ENCODE assay signal across 8 mouse cellular contexts in genomic region chr11:45926640-45927082, GRCm38 (mm10). TPM values are rescaled to one million over a fixed set of nuclear protein-coding genes. Genes with fewer than 3 reads are reported as not detected.
DNase-seq lines count a peak whose midpoint lies in the region; ATAC-seq and TF ChIP-seq lines count a peak whose summit lies in the region.

No protein-coding gene starts in this region.

- no peak for TF ChIP-seq POLR2A in ES-Bruce4 (IDR thresholded peaks at IDR 0.05; ENCODE audit: insufficient read depth, low read length)

- peak overlapping the region; percentile 3; the same call in 1 of the 2 replicates for H3K27ac ChIP-seq in ES-Bruce4 (ENCODE audit: insufficient read depth, low read length)
- H3K27ac ChIP-seq in forebrain, embryonic 11.5 days (ENCODE audit: low read depth, low read length), result no peak overlapping the region
- H3K27ac ChIP-seq in heart, embryonic 16.5 days (ENCODE audit: low read length), result 0 out of 2 replicates have a peak overlapping the region, but pooled peaks have one; percentile 48
- no peak overlapping the region for H3K27ac ChIP-seq in liver, embryonic 14.5 days
- H3K27ac ChIP-seq in stomach, embryonic 15.5 days, result no peak overlapping the region

- peak; percentile 90 for ATAC-seq in forebrain, embryonic 11.5 days (replicated peaks; ENCODE audit: low FRiP score)
- ATAC-seq in heart, embryonic 16.5 days (replicated peaks; ENCODE audit: extremely low read depth, insufficient read depth, low FRiP score), result peak; percentile 83
- ATAC-seq in liver, embryonic 14.5 days (ENCODE audit: insufficient read depth), result peak; percentile 84
- peak; percentile 84 for ATAC-seq in stomach, embryonic 15.5 days (ENCODE audit: insufficient read depth, low FRiP score, low read depth)

- peak overlapping the region; percentile 56 for H3K4me2 ChIP-seq in forebrain, embryonic 11.5 days (ENCODE audit: low read depth, low read length, severe bottlenecking)
- peak overlapping the region; percentile 75 for H3K4me2 ChIP-seq in heart, embryonic 16.5 days (ENCODE audit: low read depth, low read length)
- H3K4me2 ChIP-seq in liver, embryonic 14.5 days (ENCODE audit: low read depth), result peak overlapping the region; percentile 70
- H3K4me2 ChIP-seq in stomach, embryonic 15.5 days, result peak overlapping the region; percentile 67

- 0 out of 2 replicates have a peak overlapping the region, but pooled peaks have one; percentile 24 for H3K9ac ChIP-seq in ES-Bruce4 (ENCODE audit: low read depth, poor library complexity, severe bottlenecking)
- H3K9ac ChIP-seq in forebrain, embryonic 11.5 days (ENCODE audit: low read length), result peak overlapping the region; percentile 45; the same call in 1 of the 2 replicates
- H3K9ac ChIP-seq in heart, embryonic 16.5 days (ENCODE audit: low read length), result peak overlapping the region; percentile 72
- H3K9ac ChIP-seq in liver, embryonic 14.5 days (replicated peaks), result peak overlapping the region; percentile 59
- H3K9ac ChIP-seq in stomach, embryonic 15.5 days, result no peak overlapping the region

- no peaks in the 10 kb centered on the region for H3K36me3 ChIP-seq in ES-Bruce4 (ENCODE audit: control insufficient read depth, insufficient read depth, low read length, poor library complexity, severe bottlenecking)
- no peaks in the 10 kb centered on the region; the same call in 1 of the 2 replicates for H3K36me3 ChIP-seq in forebrain, embryonic 11.5 days (ENCODE audit: control insufficient read depth, insufficient read depth, low read length)
- H3K36me3 ChIP-seq in heart, embryonic 16.5 days (ENCODE audit: control insufficient read depth, insufficient read depth), result peaks cover 15% of the 10 kb centered on the region
- no peaks in the 10 kb centered on the region for H3K36me3 ChIP-seq in liver, embryonic 14.5 days (replicated peaks; ENCODE audit: control insufficient read depth, insufficient read depth, low read depth)
- H3K36me3 ChIP-seq in stomach, embryonic 15.5 days, result no peaks in the 10 kb centered on the region; the same call in none of the 2 replicates

- H3K4me1 ChIP-seq in ES-Bruce4 (ENCODE audit: control insufficient read depth, insufficient read depth, low read length), result peaks cover under 1% of the 10 kb centered on the region
- no peaks in the 10 kb centered on the region; the same call in 1 of the 2 replicates for H3K4me1 ChIP-seq in forebrain, embryonic 11.5 days (replicated peaks; ENCODE audit: control insufficient read depth, insufficient read depth, low read length)
- no peaks in the 10 kb centered on the region for H3K4me1 ChIP-seq in heart, embryonic 16.5 days (ENCODE audit: control insufficient read depth, insufficient read depth, low read length)
- H3K4me1 ChIP-seq in liver, embryonic 14.5 days (replicated peaks; ENCODE audit: control insufficient read depth in 2 of 2, insufficient read depth in 2 of 2, low read length in 1 of 2), result peaks cover 0 to 4% of the 10 kb centered on the region in 2 experiments; a peak in 1 of 4 replicates
- 0 out of 2 replicates have a peak, but pooled peaks cover under 1% of the 10 kb centered on the region for H3K4me1 ChIP-seq in stomach, embryonic 15.5 days

- TF ChIP-seq CTCF in ES-Bruce4 (IDR thresholded peaks at IDR 0.05; ENCODE audit: low read depth, low read length), result peak; percentile 87
- peak; percentile 94 for TF ChIP-seq CTCF in liver, embryonic 14.5 days (IDR thresholded peaks at IDR 0.05; ENCODE audit: low read depth)

- peak; percentile 81 for DNase-seq in c-Kit-positive CD71-positive TER-119-negative erythroid progenitor cells, embryonic 14.5 days (ENCODE audit: low read depth)
- DNase-seq in forebrain, embryonic 11.5 days (ENCODE audit: low spot score), result peak; percentile 84
- DNase-seq in kidney, postnatal 25 days, result peak; percentile 77 to 79
- DNase-seq in liver, embryonic 14.5 days (ENCODE audit: low read depth in 3 of 3, low spot score in 3 of 3), result peak; percentile 58 to 70 (median 59)
- peak; percentile 84 for DNase-seq in neural tube, embryonic 10.5 days (ENCODE audit: extremely low spot score, low spot score)

- peak overlapping the region; percentile 70 for H3K4me3 ChIP-seq in ES-Bruce4 (ENCODE audit: low read depth, low read length)
- H3K4me3 ChIP-seq in forebrain, embryonic 11.5 days (ENCODE audit: low read depth, low read length), result peak overlapping the region; percentile 32
- H3K4me3 ChIP-seq in heart, embryonic 16.5 days (ENCODE audit: low read length), result peak overlapping the region; percentile 59
- peak overlapping the region; percentile 51 to 86 for H3K4me3 ChIP-seq in liver, embryonic 14.5 days (ENCODE audit: insufficient read depth in 1 of 2, low read depth in 2 of 2, low read length in 2 of 2)
- H3K4me3 ChIP-seq in stomach, embryonic 15.5 days (replicated peaks), result peak overlapping the region; percentile 41

- under 1% methylated on average over 9 of the region's 9 CpGs for WGBS in forebrain, embryonic 11.5 days
- WGBS in heart, embryonic 16.5 days, result under 1% methylated on average over 9 of the region's 9 CpGs
- 0% methylated on average over 9 of the region's 9 CpGs for WGBS in liver, embryonic 14.5 days (ENCODE audit: insufficient replicate concordance)
- 0% methylated on average over 9 of the region's 9 CpGs for WGBS in stomach, embryonic 15.5 days

- no peak for TF ChIP-seq EP300 in ES-Bruce4 (IDR thresholded peaks at IDR 0.05; ENCODE audit: insufficient read depth, low read depth, low read length)
- TF ChIP-seq EP300 in liver, embryonic 14.5 days (IDR thresholded peaks at IDR 0.05; ENCODE audit: low read depth), result no peak

- H3K27me3 ChIP-seq in ES-Bruce4 (ENCODE audit: control insufficient read depth, insufficient read depth, low read length, poor library complexity, severe bottlenecking), result no peaks in the 10 kb centered on the region
- no peaks in the 10 kb centered on the region for H3K27me3 ChIP-seq in forebrain, embryonic 11.5 days (ENCODE audit: control insufficient read depth, insufficient read depth, low read length)
- H3K27me3 ChIP-seq in heart, embryonic 16.5 days (ENCODE audit: control insufficient read depth, insufficient read depth, low read length), result no peaks in the 10 kb centered on the region
- H3K27me3 ChIP-seq in liver, embryonic 14.5 days (ENCODE audit: control insufficient read depth, insufficient read depth, low read length), result no peaks in the 10 kb centered on the region
- H3K27me3 ChIP-seq in stomach, embryonic 15.5 days (replicated peaks), result no peaks in the 10 kb centered on the region

- H3K9me3 ChIP-seq in ES-Bruce4 (replicated peaks; ENCODE audit: control insufficient read depth, insufficient read depth, low read length, poor library complexity, severe bottlenecking), result no peaks in the 10 kb centered on the region
- no peaks in the 10 kb centered on the region for H3K9me3 ChIP-seq in forebrain, embryonic 11.5 days (ENCODE audit: control insufficient read depth, low read length)
- no peaks in the 10 kb centered on the region for H3K9me3 ChIP-seq in heart, embryonic 16.5 days (replicated peaks; ENCODE audit: control insufficient read depth, low read length)
- no peaks in the 10 kb centered on the region for H3K9me3 ChIP-seq in liver, embryonic 14.5 days (ENCODE audit: control insufficient read depth, low read length)
- H3K9me3 ChIP-seq in stomach, embryonic 15.5 days, result no peaks in the 10 kb centered on the region

RNA-seq across cellular contexts. Expression of gene Lsm11, which starts 18.1 kb away (rescaled TPM):
- 8.5 and 8.7 TPM in 2 replicates for polyA plus RNA-seq in ES-Bruce4 (2011; ENCODE audit: insufficient read depth, insufficient read length, low read depth, missing spikeins)
- polyA plus RNA-seq in forebrain, embryonic 11.5 days (2014; fragmentation: Nextera tagmentation; extraction: Ambion mirVana), result 8.9 and 11.0 TPM in 2 replicates
- polyA plus RNA-seq in heart, embryonic 16.5 days (2015; fragmentation: Nextera tagmentation; extraction: Ambion mirVana), result 5.6 and 6.1 TPM in 2 replicates
- polyA plus RNA-seq in liver, embryonic 14.5 days (2012; rRNA removed), result 2.5 and 2.6 TPM in 2 replicates
- polyA plus RNA-seq in liver, embryonic 14.5 days (2014; fragmentation: Nextera tagmentation; extraction: Ambion mirVana), result 3.4 TPM in 2 replicates
- polyA plus RNA-seq in stomach, embryonic 15.5 days (2015; fragmentation: Nextera tagmentation; extraction: Ambion mirVana), result 6.1 and 7.6 TPM in 2 replicates

RNA-seq across cellular contexts. Expression of gene Thg1l, which starts 28.6 kb away (rescaled TPM):
- 33.7 and 36.3 TPM in 2 replicates for polyA plus RNA-seq in ES-Bruce4 (2011; ENCODE audit: insufficient read depth, insufficient read length, low read depth, missing spikeins)
- 14.1 and 16.0 TPM in 2 replicates for polyA plus RNA-seq in forebrain, embryonic 11.5 days (2014; fragmentation: Nextera tagmentation; extraction: Ambion mirVana)
- 7.4 and 8.2 TPM in 2 replicates for polyA plus RNA-seq in heart, embryonic 16.5 days (2015; fragmentation: Nextera tagmentation; extraction: Ambion mirVana)
- polyA plus RNA-seq in liver, embryonic 14.5 days (2012; rRNA removed), result 5.9 and 8.7 TPM in 2 replicates
- 6.3 and 6.5 TPM in 2 replicates for polyA plus RNA-seq in liver, embryonic 14.5 days (2014; fragmentation: Nextera tagmentation; extraction: Ambion mirVana)
- polyA plus RNA-seq in stomach, embryonic 15.5 days (2015; fragmentation: Nextera tagmentation; extraction: Ambion mirVana), result 11.2 and 11.8 TPM in 2 replicates

RNA-seq across cellular contexts. Expression of gene Sox30, which starts 53.4 kb away (rescaled TPM):
- 0.67 and 0.87 TPM in 2 replicates for polyA plus RNA-seq in ES-Bruce4 (2011; ENCODE audit: insufficient read depth, insufficient read length, low read depth, missing spikeins)
- polyA plus RNA-seq in forebrain, embryonic 11.5 days (2014; fragmentation: Nextera tagmentation; extraction: Ambion mirVana), result 0.17 and 0.37 TPM in 2 replicates
- 0.09 TPM in 1 of 2 replicates, not detected in the other for polyA plus RNA-seq in heart, embryonic 16.5 days (2015; fragmentation: Nextera tagmentation; extraction: Ambion mirVana)
- 0.02 TPM in 2 replicates for polyA plus RNA-seq in liver, embryonic 14.5 days (2012; rRNA removed)
- polyA plus RNA-seq in liver, embryonic 14.5 days (2014; fragmentation: Nextera tagmentation; extraction: Ambion mirVana), result not detected in 2 replicates
- polyA plus RNA-seq in stomach, embryonic 15.5 days (2015; fragmentation: Nextera tagmentation; extraction: Ambion mirVana), result 0.17 and 0.24 TPM in 2 replicates

Comparison
In these comparisons a context has a peak if more than half of its experiments do, and no peak if none do; other contexts are left out.
1. H3K27ac ChIP-seq: peak in ES-Bruce4 (single experiment) and heart, embryonic 16.5 days (single experiment); none in forebrain, embryonic 11.5 days (single experiment), liver, embryonic 14.5 days (single experiment) and stomach, embryonic 15.5 days (single experiment).
2. Peak in every context shown above with its lines, with median percentiles within 50 percentile points of each other: H3K4me3 ChIP-seq, DNase-seq, ATAC-seq and H3K4me2 ChIP-seq.